Mouse (Mus musculus) liver, embryonic 11.5 days (tissue): ENCODE results near the gene Pilrb1. TPM values are rescaled to one million over a fixed set of nuclear protein-coding genes. Genes with fewer than 3 reads are reported as not detected.

Experiments
- ATAC-seq: fragments of 200-750 bp; cut with Nextera tagmentation; replicated peaks from 2 replicates; pipeline ENCODE4 v1.8.0; 2017; ENCODE audit warnings: moderate number of reproducible peaks, mild to moderate bottlenecking, moderate TSS enrichment, moderate library complexity; ENCODE audit not compliant: low FRiP score
- DNase-seq: peaks from one replicate; pipeline ENCODE4 v3.0.0-alpha.2; 2017; ENCODE audit warnings: low spot score
- H3K27ac ChIP-seq: fragments of 300-500 bp; sonication (generic); 2 replicates; pipeline ENCODE4 v1.5.1; 2014; ENCODE audit warnings: mild to moderate bottlenecking, low read depth, low read length, control low read depth
- H3K27me3 ChIP-seq: fragments of 300-500 bp; sonication (generic); replicated peaks from 2 replicates; pipeline ENCODE4 v1.6.1; 2014; ENCODE audit warnings: low read length, mixed read lengths; ENCODE audit not compliant: control insufficient read depth, insufficient read depth
- H3K36me3 ChIP-seq: fragments of 300-500 bp; sonication (generic); 2 replicates; pipeline ENCODE4 v1.6.1; 2014; ENCODE audit warnings: mild to moderate bottlenecking, low read length, moderate library complexity, mixed read lengths; ENCODE audit not compliant: control insufficient read depth, insufficient read depth
- H3K4me1 ChIP-seq: fragments of 300-500 bp; sonication (generic); replicated peaks from 2 replicates; pipeline ENCODE4 v1.6.1; 2014; ENCODE audit warnings: low read length, mixed read lengths; ENCODE audit not compliant: control insufficient read depth, insufficient read depth
- H3K4me2 ChIP-seq: fragments of 300-500 bp; sonication (generic); 2 replicates; pipeline ENCODE4 v1.6.1; 2014; ENCODE audit warnings: mild to moderate bottlenecking, control low read depth, moderate library complexity
- H3K4me3 ChIP-seq: fragments of 300-500 bp; sonication (generic); 2 replicates; pipeline ENCODE4 v1.5.1; 2014; ENCODE audit warnings: low read depth, low read length, control low read depth
- H3K9ac ChIP-seq: fragments of 300-500 bp; sonication (generic); 2 replicates; pipeline ENCODE4 v1.6.1; 2014; ENCODE audit warnings: low read depth, low read length, control low read depth
- H3K9me3 ChIP-seq: fragments of 300-500 bp; sonication (generic); 2 replicates; pipeline ENCODE4 v1.6.1; 2016; ENCODE audit warnings: low read length, inconsistent platforms, mixed read lengths; ENCODE audit not compliant: control insufficient read depth
- WGBS: fragments of 180-500 bp; shearing (Covaris S2); extraction: QIAGEN DNeasy Blood & Tissue Kit; methylation state at CpG from one replicate; pipeline ENCODE4 v1.1.7; 2014; 5-methylcytosine and 5-hydroxymethylcytosine counted together
- polyA plus RNA-seq: library from polyadenylated mRNA; unstranded; fragments of >200 nt; fragmentation: Nextera tagmentation; extraction: Ambion mirVana; gene quantifications from 2 replicates; pipeline ENCODE4 v1.2.1, GENCODE M21; 2014

The Pilrb1 gene
- polyA plus RNA-seq, 1 experiment from 2014 or later = 1.6 TPM

- no peaks in the 10 kb centered on the region for H3K27me3 ChIP-seq
- no peaks in the 10 kb centered on the region for H3K9me3 ChIP-seq
- H3K4me1 ChIP-seq = no peaks in the 10 kb centered on the region
- H3K4me2 ChIP-seq = no peak overlapping the region
- H3K4me3 ChIP-seq = no peak overlapping the region
- H3K9ac ChIP-seq = no peak overlapping the region
- no peak for DNase-seq
- H3K36me3 ChIP-seq = no peaks in the 10 kb centered on the region
- WGBS = 75% methylated on average over 6 of the region's 6 CpGs
- no peak overlapping the region for H3K27ac ChIP-seq
- no peak for ATAC-seq
These were observed 34.4 kb downstream of the Pilrb1 start for GRCm38 (mm10) chr5:137823455-137824045.

- Histone ChIP-seq H3K4me1 (no peaks in the 10 kb centered on the region), H3K9me3 (no peaks in the 10 kb centered on the region), H3K27me3 (no peaks in the 10 kb centered on the region), H3K4me3 (no peak overlapping the region), H3K4me2 (no peak overlapping the region), H3K27ac (no peak overlapping the region), H3K9ac (no peak overlapping the region), H3K36me3 (no peaks in the 10 kb centered on the region)
- WGBS = 72% methylated on average over 1 of the region's 1 CpGs
- ATAC-seq (no peak), DNase-seq (no peak)
These were observed 35.3 kb downstream of the Pilrb1 start for GRCm38 (mm10) chr5:137822602-137823001.

DNA sequence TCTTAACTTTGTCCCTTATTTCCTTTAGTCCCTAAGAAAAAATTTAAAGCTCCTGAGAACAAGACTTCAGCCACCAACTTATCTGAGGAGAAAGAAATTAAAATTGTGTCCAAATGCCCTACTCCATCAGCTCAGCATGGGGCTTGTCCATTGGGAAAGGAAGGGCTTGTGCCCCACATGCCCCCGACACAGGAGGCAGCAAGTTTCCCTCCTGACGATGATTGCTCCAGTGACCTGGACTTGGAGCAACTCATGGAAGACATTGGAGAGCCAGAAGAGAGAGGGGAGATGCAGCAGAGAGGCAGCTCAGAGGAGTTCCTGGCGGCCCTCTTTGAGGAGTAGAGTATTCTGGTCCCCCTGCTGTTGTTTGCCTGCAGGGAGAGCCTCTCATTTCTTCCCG is 35.8 kb downstream of the Pilrb1 start:
- Histone ChIP-seq H3K9ac (no peak overlapping the region), H3K27me3 (no peaks in the 10 kb centered on the region), H3K27ac (no peak overlapping the region), H3K9me3 (no peaks in the 10 kb centered on the region), H3K4me2 (no peak overlapping the region), H3K4me3 (no peak overlapping the region), H3K36me3 (no peaks in the 10 kb centered on the region), H3K4me1 (no peaks in the 10 kb centered on the region)
- WGBS = 68% methylated on average over 4 of the region's 4 CpGs
- DNase-seq = no peak
- no peak for ATAC-seq

DNA sequence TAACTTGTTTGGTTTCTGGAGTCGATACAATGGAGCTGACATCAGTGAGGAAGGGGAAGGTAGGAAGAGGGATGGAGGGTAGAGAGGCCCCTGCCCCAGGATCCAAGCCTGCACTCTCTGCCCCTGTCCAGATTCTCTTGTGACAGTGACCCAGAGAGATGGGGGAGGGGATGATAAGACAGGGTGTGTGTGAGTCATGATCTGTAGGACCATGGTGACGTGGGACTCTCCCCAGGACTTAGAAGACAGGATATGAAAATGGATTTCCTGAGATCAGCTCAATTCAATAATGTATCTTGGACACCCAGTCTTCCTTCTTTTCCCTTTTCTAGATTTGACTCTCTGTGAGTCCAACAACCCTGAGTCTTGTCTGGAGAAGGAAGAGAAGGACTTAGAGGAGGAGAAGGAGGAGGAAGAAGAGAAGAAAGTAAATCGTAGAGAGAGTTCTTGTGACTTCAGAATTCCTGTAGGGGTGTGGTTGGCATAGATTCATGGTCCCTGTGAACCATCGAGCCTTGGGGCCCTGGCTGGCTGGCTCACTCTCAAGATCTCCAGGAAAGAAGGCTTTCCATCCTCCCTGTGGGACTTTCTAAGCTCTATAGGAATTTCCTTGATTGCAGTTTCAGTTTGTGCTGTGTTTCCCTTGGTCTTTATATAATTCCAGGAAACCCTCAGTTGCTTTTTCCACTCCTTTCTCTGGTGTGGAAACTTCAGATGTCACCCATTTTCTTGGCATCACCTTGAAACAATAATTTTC is 40.3 kb downstream of the Pilrb1 start:
- Histone ChIP-seq H3K36me3 (no peaks in the 10 kb centered on the region), H3K9ac (no peak overlapping the region), H3K4me1 (no peaks in the 10 kb centered on the region), H3K27ac (no peak overlapping the region), H3K27me3 (no peaks in the 10 kb centered on the region), H3K4me2 (no peak overlapping the region), H3K9me3 (no peaks in the 10 kb centered on the region), H3K4me3 (no peak overlapping the region)
- DNase-seq (no peak), ATAC-seq (no peak)
- 62% methylated on average over 4 of the region's 4 CpGs for WGBS

DNA sequence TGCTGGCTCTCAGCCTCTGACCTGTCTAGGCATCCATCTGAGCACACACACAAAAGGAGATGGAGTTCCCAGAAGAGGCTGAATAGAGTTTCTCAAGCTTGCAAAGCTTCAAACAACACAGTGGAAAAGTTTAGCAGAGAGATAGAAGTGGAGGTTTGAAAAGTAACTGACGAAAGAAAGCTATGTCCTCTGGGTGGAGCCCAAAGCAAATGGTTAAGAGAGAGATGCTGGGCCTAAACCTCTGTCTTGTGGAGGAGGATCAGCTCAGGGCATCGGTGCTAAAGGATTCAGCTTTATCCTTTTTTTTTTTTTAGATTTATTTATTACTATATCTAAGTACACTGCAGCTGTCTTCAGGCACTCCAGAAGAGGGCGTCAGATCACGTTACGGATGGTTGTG is 49.6 kb downstream of the Pilrb1 start:
- 83% methylated on average over 5 of the region's 5 CpGs for WGBS

GRCm38 (mm10) chr5:137806158-137806557 is 51.7 kb downstream of the Pilrb1 start:
- no peak overlapping the region for H3K4me3 ChIP-seq
- ATAC-seq = no peak
- H3K9me3 ChIP-seq = no peaks in the 10 kb centered on the region
- no peak overlapping the region for H3K4me2 ChIP-seq
- no peak overlapping the region for H3K9ac ChIP-seq
- no peak for DNase-seq
- H3K27me3 ChIP-seq = no peaks in the 10 kb centered on the region
- H3K36me3 ChIP-seq = no peaks in the 10 kb centered on the region
- WGBS = 49% methylated on average over 1 of the region's 1 CpGs
- no peaks in the 10 kb centered on the region for H3K4me1 ChIP-seq
- H3K27ac ChIP-seq = no peak overlapping the region

More for the DNA sequence above, 49.6 kb downstream of the Pilrb1 start:
- Histone ChIP-seq H3K36me3 (no peaks in the 10 kb centered on the region), H3K27me3 (no peaks in the 10 kb centered on the region), H3K9me3 (no peaks in the 10 kb centered on the region), H3K9ac (no peak overlapping the region), H3K4me3 (no peak overlapping the region), H3K4me1 (no peaks in the 10 kb centered on the region), H3K27ac (no peak overlapping the region), H3K4me2 (no peak overlapping the region)
- DNase-seq = no peak
- ATAC-seq = no peak

Other genes starting within 250 kb of the Pilrb1 start
- 43.9 and 49.2 TPM in 2 replicates for gene Pcolce, start 244.3 kb downstream of the Pilrb1 start, polyA plus RNA-seq
- 0.18 TPM in 1 of 2 replicates, not detected in the other for gene Fbxo24, start 229.1 kb downstream of the Pilrb1 start, polyA plus RNA-seq
- 46.6 and 54.5 TPM in 2 replicates for gene Lrch4, start 229.0 kb downstream of the Pilrb1 start, polyA plus RNA-seq
- 11.6 and 13.2 TPM in 2 replicates for gene Gm20605, start 228.9 kb downstream of the Pilrb1 start, polyA plus RNA-seq
- gene Sap25, start 216.8 kb downstream of the Pilrb1 start, polyA plus RNA-seq = 7.1 and 11.9 TPM in 2 replicates
- gene Irs3, start 212.4 kb downstream of the Pilrb1 start, polyA plus RNA-seq = 0.12 and 0.49 TPM in 2 replicates
- gene Agfg2, start 173.4 kb downstream of the Pilrb1 start, polyA plus RNA-seq = 29.3 and 32.4 TPM in 2 replicates
- 0.39 and 0.43 TPM in 2 replicates for gene Nyap1, start 116.5 kb downstream of the Pilrb1 start, polyA plus RNA-seq
- gene Tsc22d4, start 112.4 kb downstream of the Pilrb1 start, polyA plus RNA-seq = 129 and 134 TPM in 2 replicates
- gene Ppp1r35, start 79.3 kb downstream of the Pilrb1 start, polyA plus RNA-seq = 49.4 and 55.0 TPM in 2 replicates
- gene Mepce, start 70.5 kb downstream of the Pilrb1 start, polyA plus RNA-seq = 9.3 and 11.1 TPM in 2 replicates
- gene Zcwpw1, start 70.3 kb downstream of the Pilrb1 start, polyA plus RNA-seq = 10.2 and 13.1 TPM in 2 replicates
- gene Pilra, start 21.8 kb downstream of the Pilrb1 start, polyA plus RNA-seq = 1.3 and 1.5 TPM in 2 replicates
- gene Pilrb2, start 13.7 kb upstream of the Pilrb1 start, polyA plus RNA-seq = 1.3 and 2.1 TPM in 2 replicates
- 0.79 and 0.95 TPM in 2 replicates for gene Cyp3a13, start 63.5 kb upstream of the Pilrb1 start, polyA plus RNA-seq
- gene Gjc3, start 105.0 kb upstream of the Pilrb1 start, polyA plus RNA-seq = 0.14 TPM in 1 of 2 replicates, not detected in the other
- not detected in 2 replicates for gene Azgp1, start 123.4 kb upstream of the Pilrb1 start, polyA plus RNA-seq
- gene Smok3a, start 163.2 kb upstream of the Pilrb1 start, polyA plus RNA-seq = not detected in 2 replicates
- not detected in 2 replicates for gene Smok3b, start 163.3 kb upstream of the Pilrb1 start, polyA plus RNA-seq
- not detected in 2 replicates for gene Smok3c, start 195.1 kb upstream of the Pilrb1 start, polyA plus RNA-seq
- 15.8 and 18.0 TPM in 2 replicates for gene Zkscan1, start 227.0 kb upstream of the Pilrb1 start, polyA plus RNA-seq